Mouse (Mus musculus): ENCODE data around the gene Ccdc62. TPM values are rescaled to one million over a fixed set of nuclear protein-coding genes. Genes with fewer than 3 reads are reported as not detected.

Gene Ccdc62
- polyA plus RNA-seq, 1 experiment from 2014 or later, result 7.8 TPM

DNA sequence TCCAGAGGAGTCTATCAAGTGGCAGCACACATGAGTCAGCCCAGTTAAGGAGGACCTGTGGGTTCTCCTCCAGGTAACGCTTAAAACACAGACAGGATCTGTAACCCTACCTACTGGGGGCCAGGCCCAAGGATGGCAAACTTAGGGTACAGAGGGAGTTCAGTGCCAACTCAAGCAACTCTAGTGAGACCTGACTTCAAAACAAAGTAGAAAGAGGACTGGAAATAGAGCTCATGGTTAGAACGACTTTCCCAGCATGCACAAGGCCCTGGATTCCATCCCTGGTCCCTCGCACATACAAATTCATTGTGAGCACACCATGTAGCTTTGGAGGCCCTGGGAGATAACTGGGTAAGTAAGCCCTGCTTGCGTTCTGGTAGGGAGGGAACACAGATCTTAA lies 40.1 kb downstream of the Ccdc62 start:
- ATAC-seq (ENCODE audit: insufficient number of reproducible peaks, insufficient read depth, low FRiP score, low TSS enrichment), result no peak
- WGBS, result 84% methylated on average over 4 of the region's 4 CpGs
- H3K4me3 ChIP-seq, result no peak overlapping the region

DNA sequence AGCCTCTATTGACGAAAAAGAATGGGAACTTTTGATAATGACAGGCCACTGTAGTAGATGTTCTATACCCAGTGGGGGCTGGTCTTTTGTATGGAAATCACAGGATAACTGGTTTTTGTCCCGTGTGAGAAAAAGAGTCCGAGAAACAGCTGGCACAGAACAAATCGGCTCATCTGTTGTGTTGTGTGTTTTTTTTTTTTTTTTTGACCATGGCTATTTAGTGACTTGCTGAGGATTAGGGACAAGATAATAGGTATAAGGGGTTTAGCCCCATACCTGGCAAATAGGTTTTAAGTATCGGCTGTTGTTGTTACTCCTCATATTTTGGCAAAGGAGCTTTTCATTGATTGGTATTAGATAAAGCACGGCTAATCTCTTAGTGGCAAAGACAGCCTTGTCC lies 42.0 kb downstream of the Ccdc62 start:
- ATAC-seq (ENCODE audit: insufficient number of reproducible peaks, insufficient read depth, low FRiP score, low TSS enrichment), result no peak
- Histone ChIP-seq H3K9me3 (no peaks in the 10 kb centered on the region), H3K27ac (no peak overlapping the region), H3K4me3 (no peak overlapping the region), H3K27me3 (peaks cover 10% of the 10 kb centered on the region), H3K9ac (no peak overlapping the region), H3K36me3 (no peaks in the 10 kb centered on the region), H3K4me1 (peaks cover 9% of the 10 kb centered on the region), H3K4me2 (replicated peaks) (no peak overlapping the region)
- 76% methylated on average over 6 of the region's 6 CpGs for WGBS

More for the DNA sequence above, 40.1 kb downstream of the Ccdc62 start:
- Histone ChIP-seq H3K4me1 (peaks cover 5% of the 10 kb centered on the region), H3K4me2 (replicated peaks) (no peak overlapping the region), H3K9me3 (no peaks in the 10 kb centered on the region), H3K27me3 (peaks cover 6% of the 10 kb centered on the region), H3K9ac (no peak overlapping the region), H3K36me3 (no peaks in the 10 kb centered on the region), H3K27ac (no peak overlapping the region)

DNA sequence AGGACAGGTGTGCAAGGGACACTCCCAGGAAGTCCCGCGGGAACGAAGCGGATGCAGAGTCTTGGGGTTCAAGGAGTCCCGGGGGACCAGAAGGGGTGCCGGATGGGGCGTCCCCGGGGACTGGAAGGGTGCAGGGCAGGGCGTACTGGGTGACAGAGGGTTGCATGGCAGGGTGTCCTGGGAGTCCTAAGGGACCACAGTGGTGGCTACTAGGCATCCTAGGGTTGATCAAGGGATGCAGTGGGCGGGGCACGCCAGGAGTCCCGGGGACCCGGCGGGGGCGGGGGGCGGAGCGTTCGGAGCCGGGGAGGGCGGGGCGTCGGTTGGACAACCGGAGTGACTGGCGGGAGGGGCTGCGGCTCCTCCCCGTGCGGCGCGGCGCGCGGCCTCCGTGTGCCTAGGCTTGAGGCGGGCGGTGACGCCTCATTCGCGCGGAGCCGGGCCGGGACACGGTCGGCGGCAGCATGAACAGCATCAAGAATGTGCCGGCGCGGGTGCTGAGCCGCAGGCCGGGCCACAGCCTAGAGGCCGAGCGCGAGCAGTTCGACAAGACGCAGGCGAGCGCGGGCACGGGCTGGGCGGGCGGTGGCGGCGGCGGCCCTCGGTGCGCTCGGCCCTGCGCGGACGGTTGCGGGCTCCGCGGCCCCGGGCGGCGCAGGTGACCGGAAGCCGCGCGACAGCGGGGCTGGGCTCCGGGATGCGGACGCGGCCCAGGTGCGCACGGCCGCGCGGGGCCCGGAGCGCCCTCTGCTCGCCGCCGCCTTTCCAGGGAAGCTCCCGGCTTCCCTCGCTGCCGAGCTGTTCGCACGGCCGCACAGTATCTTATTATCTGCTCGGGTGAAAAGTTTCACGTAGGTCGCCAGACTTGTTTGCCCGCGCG lies 43.1 kb downstream of the Ccdc62 start, which contains the start of gene Hip1r:
Hip1r (plus strand) TSS at position 330 of the 880 bp plus-strand sequence.
- ATAC-seq (ENCODE audit: insufficient number of reproducible peaks, insufficient read depth, low FRiP score, low TSS enrichment), result peak; percentile 60; the same call in 1 of the 2 replicates
- H3K27me3 ChIP-seq, result peaks cover 10% of the 10 kb centered on the region
- peak within 1 kb of the TSS; percentile 65 for H3K9ac ChIP-seq
- no peaks in the 10 kb centered on the region for H3K36me3 ChIP-seq
- H3K27ac ChIP-seq, result no peak within 1 kb of the TSS
- H3K9me3 ChIP-seq, result no peaks in the 10 kb centered on the region
- H3K4me2 ChIP-seq (replicated peaks), result peak within 1 kb of the TSS; percentile 87
- peaks cover 9% of the 10 kb centered on the region for H3K4me1 ChIP-seq
- peak within 1 kb of the TSS; percentile 74 for H3K4me3 ChIP-seq
- under 1% methylated on average over 97 of the region's 106 CpGs for WGBS

DNA sequence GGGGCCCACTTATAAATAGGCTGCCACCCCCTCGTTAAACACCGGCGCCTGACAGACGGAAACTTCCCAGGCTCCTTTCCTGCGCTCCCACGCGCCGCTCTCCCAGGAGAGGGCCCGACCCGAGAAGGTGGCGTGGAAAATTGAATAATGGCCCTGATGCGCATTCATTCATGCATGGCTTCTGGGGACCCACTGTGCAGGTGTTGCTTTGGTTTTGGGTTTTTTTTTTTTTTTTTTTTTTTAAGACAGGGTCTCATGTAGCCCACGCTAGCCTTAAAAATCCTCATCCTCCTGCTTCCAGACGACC lies 43.7 kb downstream of the Ccdc62 start:
- H3K4me2 ChIP-seq (replicated peaks), result peak overlapping the region; percentile 87
- no peak for ATAC-seq (ENCODE audit: insufficient number of reproducible peaks, insufficient read depth, low FRiP score, low TSS enrichment)
- under 1% methylated on average over 14 of the region's 14 CpGs for WGBS
- no peaks in the 10 kb centered on the region for H3K9me3 ChIP-seq
- peak overlapping the region; percentile 65 for H3K9ac ChIP-seq
- peak overlapping the region; percentile 74 for H3K4me3 ChIP-seq
- peaks cover 9% of the 10 kb centered on the region for H3K4me1 ChIP-seq
- H3K27ac ChIP-seq, result no peak overlapping the region
- H3K27me3 ChIP-seq, result peaks cover 10% of the 10 kb centered on the region
- H3K36me3 ChIP-seq, result no peaks in the 10 kb centered on the region

DNA sequence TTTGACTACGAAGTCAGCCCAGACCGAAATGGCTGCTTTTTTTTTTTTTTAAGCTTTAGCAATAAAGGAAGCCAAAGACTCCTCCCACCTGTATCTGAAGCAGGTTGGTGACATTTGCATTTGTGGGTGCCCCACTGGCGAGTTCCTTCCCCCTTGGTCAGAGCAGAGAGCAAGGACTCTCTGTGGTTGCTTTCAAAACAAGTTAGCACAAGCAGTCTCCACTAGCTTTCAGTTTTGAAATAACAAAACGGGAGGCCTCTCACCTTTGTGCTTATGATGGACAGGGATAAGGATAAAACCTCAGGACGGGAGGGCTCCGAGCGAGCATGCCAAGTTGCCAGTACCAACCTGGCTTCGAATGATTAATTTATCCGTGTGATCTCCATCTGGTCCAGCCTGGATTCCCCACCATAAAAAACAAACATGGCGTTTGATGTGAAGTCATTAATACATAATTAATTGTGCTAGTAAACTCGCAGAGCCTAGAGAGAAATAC lies 44.2 kb downstream of the Ccdc62 start:
- H3K27ac ChIP-seq, result no peak overlapping the region
- WGBS, result 40% methylated on average over 11 of the region's 11 CpGs
- H3K4me3 ChIP-seq, result peak overlapping the region; percentile 74
- H3K27me3 ChIP-seq, result peaks cover 10% of the 10 kb centered on the region
- no peaks in the 10 kb centered on the region for H3K9me3 ChIP-seq
- H3K4me1 ChIP-seq, result peaks cover 9% of the 10 kb centered on the region
- H3K4me2 ChIP-seq (replicated peaks), result peak overlapping the region; percentile 87
- no peak overlapping the region for H3K9ac ChIP-seq
- no peaks in the 10 kb centered on the region for H3K36me3 ChIP-seq
- no peak for ATAC-seq (ENCODE audit: insufficient number of reproducible peaks, insufficient read depth, low FRiP score, low TSS enrichment)

DNA sequence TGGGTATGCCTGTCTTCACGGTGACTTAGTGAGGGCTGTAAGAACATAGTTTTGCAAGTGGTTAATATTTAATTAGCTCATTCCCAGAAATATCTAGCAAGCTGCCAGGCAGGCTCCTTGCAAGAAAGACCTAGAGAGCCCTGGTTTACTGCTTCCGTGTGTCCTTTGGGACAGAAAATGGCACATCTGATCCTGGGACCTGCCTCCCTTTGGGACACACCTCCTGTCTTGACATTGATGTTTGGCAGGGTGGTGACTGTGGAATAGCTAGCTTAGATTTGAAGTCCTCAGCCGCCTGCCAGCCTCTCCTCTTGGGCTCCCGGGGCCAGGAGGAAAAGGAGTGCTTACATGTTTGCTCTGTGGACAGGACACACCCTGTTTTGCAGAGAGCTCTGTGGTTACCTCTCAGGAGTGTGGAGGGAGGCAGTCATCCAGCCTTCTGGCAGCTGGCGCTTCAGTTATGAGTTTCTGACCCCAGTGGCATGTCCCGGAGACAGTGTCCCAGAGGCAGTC lies 45.2 kb downstream of the Ccdc62 start:
- 67% methylated on average over 6 of the region's 6 CpGs for WGBS
- Histone ChIP-seq H3K9me3 (no peaks in the 10 kb centered on the region), H3K4me3 (no peak overlapping the region), H3K36me3 (no peaks in the 10 kb centered on the region), H3K4me1 (peaks cover 9% of the 10 kb centered on the region), H3K27ac (no peak overlapping the region), H3K4me2 (replicated peaks) (no peak overlapping the region), H3K9ac (no peak overlapping the region), H3K27me3 (peaks cover 10% of the 10 kb centered on the region)
- no peak for ATAC-seq (ENCODE audit: insufficient number of reproducible peaks, insufficient read depth, low FRiP score, low TSS enrichment)

DNA sequence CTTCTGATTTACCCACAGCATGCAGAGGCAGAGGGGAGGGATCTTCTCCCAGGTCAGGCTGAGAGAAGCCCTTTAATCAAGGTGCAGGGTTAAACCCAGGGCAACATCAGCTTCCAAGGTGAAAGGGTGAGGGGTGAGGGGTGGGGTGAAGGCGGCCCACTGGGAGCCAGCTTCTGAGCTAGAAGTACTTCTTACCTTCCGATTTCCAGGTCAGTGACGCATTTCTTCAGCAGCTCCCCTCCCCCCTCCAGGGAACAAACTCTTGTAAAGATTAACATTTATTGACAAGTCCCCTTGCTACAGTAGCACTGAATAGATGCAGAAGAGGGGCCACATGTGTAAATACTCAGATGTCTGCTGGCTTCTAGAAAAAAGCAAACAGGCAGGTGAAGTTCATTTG lies 46.8 kb downstream of the Ccdc62 start:
- peaks cover 10% of the 10 kb centered on the region for H3K27me3 ChIP-seq
- no peaks in the 10 kb centered on the region for H3K36me3 ChIP-seq
- no peak overlapping the region for H3K4me3 ChIP-seq
- H3K9me3 ChIP-seq, result no peaks in the 10 kb centered on the region
- H3K4me1 ChIP-seq, result peaks cover 9% of the 10 kb centered on the region
- ATAC-seq (ENCODE audit: insufficient number of reproducible peaks, insufficient read depth, low FRiP score, low TSS enrichment), result no peak
- 26% methylated on average over 3 of the region's 3 CpGs for WGBS
- H3K9ac ChIP-seq, result no peak overlapping the region
- H3K4me2 ChIP-seq (replicated peaks), result no peak overlapping the region
- no peak overlapping the region for H3K27ac ChIP-seq

DNA sequence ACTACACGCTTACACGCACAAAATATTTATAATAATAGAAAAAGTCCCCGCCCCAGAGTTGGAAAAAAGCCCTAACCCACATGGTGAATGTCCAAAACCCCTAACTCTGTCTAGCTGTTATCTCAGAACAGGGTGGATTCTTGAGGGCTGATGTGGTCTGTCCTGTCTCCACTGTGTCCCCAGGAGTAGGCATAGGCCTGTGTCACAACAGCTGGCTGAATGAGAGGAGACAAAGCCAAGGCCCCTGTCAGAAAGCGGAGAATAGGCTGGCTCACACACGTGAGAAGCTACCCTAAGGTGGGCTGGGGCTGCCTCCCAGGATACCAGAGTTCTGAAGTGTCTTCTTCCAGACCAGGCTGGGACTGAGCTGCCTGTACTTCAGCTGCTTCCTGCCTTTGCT lies 47.7 kb downstream of the Ccdc62 start:
- no peak overlapping the region for H3K4me3 ChIP-seq
- peaks cover 9% of the 10 kb centered on the region for H3K4me1 ChIP-seq
- no peak overlapping the region for H3K9ac ChIP-seq
- no peak for ATAC-seq (ENCODE audit: insufficient number of reproducible peaks, insufficient read depth, low FRiP score, low TSS enrichment)
- H3K27me3 ChIP-seq, result peaks cover 8% of the 10 kb centered on the region
- no peak overlapping the region for H3K27ac ChIP-seq
- 76% methylated on average over 5 of the region's 5 CpGs for WGBS
- H3K4me2 ChIP-seq (replicated peaks), result no peak overlapping the region
- no peaks in the 10 kb centered on the region for H3K36me3 ChIP-seq
- H3K9me3 ChIP-seq, result no peaks in the 10 kb centered on the region

DNA sequence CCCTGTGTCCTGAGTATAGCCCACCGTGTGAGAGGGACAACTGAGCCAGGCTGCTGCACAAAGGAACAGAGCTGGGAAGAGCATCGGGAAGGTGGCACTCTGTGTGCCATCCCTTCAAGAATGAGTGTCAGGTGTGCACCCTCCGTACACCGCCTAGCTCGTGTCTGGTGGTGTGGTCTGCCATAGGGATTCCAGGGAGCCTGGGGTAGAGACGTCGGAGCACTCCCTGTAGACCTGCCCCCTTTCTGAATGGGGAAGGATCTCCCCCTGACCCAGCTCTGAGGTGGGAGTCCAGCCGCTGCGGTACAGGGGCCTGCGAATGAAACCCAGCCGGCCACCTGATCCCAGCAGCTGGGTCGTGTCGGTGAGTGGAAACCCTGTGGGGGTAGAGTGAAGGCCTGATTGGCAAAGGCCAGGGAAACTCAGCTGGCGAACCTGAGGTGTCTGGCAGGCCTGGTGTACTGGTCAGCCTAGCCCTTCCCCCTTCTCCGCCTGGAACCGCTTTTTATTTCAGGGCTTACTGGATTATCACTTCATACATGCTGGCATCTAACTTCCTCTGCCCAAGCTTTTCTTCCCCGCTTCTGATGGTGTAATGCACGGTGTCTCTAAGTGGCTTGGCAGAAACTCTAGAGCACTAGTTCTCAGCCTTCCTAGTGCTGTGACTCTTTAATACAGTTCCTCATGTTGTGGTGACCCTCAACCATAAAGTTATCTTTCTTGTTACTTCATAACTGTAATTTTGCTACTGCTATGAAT lies 48.9 kb downstream of the Ccdc62 start:
- no peak overlapping the region for H3K27ac ChIP-seq
- no peaks in the 10 kb centered on the region for H3K9me3 ChIP-seq
- 75% methylated on average over 18 of the region's 18 CpGs for WGBS
- no peak overlapping the region for H3K4me2 ChIP-seq (replicated peaks)
- no peak overlapping the region for H3K4me3 ChIP-seq
- peaks cover 4% of the 10 kb centered on the region for H3K27me3 ChIP-seq
- H3K36me3 ChIP-seq, result no peaks in the 10 kb centered on the region
- peaks cover 8% of the 10 kb centered on the region for H3K4me1 ChIP-seq
- H3K9ac ChIP-seq, result no peak overlapping the region
- no peak for ATAC-seq (ENCODE audit: insufficient number of reproducible peaks, insufficient read depth, low FRiP score, low TSS enrichment)

DNA sequence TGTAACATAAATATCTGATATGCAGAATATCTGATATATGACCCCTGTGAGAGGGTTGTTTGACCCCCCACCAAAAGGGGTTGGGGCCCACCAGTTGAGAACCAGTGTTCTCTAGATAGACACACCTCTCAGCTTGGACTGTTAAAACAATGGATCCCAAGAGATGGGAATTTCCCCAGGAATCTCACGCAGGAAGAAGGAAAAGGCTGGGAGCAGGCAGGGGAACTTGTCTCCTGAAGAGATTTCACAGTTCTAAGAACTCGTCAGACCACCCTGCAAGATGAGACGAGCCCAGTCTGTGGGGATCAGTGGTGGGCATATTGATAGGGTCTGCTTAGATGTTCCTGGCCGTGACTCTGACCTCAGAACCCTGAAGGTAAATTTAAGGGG lies 49.5 kb downstream of the Ccdc62 start:
- Histone ChIP-seq H3K9me3 (no peaks in the 10 kb centered on the region), H3K27me3 (peaks cover 4% of the 10 kb centered on the region), H3K9ac (no peak overlapping the region), H3K4me2 (replicated peaks) (no peak overlapping the region), H3K36me3 (no peaks in the 10 kb centered on the region), H3K27ac (no peak overlapping the region), H3K4me1 (0 out of 2 replicates have a peak, but pooled peaks cover 4% of the 10 kb centered on the region), H3K4me3 (no peak overlapping the region)
- no peak for ATAC-seq (ENCODE audit: insufficient number of reproducible peaks, insufficient read depth, low FRiP score, low TSS enrichment)
- WGBS, result 47% methylated on average over 4 of the region's 4 CpGs

DNA sequence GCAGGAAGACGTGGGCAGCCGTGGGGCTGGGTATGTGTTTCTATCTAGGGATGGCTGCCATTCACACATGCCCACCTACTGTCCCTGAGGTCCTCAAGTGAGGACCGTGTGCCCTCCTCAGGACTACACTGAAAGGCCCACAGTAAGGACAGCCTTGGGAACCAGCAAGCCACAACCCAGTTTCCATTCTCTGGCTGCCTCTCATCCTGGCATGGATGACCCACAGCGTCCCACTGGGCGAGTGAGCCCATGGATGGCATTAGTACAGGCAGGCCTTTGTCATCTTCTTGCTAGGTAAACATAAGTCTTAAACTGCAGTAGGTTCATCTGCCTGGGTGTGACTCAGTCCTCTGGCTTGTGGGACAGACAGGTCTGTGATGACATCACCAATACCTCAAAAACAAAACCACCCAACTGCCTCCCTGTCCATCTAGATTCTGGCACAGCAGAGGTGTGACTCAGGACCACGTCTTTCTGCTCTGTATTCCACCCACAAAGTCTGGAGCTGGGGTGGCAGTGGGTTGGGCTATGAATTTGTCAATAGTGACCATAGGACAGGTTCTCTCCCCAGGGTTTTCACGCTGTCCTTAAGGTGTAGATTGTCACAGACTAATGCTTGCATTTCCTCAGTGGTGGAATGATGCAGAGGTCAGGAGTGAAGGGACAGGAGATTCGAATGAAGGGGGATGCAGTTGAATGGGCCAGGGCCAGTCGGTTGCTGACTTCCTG lies 50.2 kb downstream of the Ccdc62 start:
- Histone ChIP-seq H3K4me3 (no peak overlapping the region), H3K4me2 (replicated peaks) (no peak overlapping the region), H3K4me1 (0 out of 2 replicates have a peak, but pooled peaks cover 4% of the 10 kb centered on the region), H3K27ac (no peak overlapping the region), H3K9ac (no peak overlapping the region; the same call in 1 of the 2 replicates), H3K27me3 (peaks cover 5% of the 10 kb centered on the region), H3K9me3 (no peaks in the 10 kb centered on the region), H3K36me3 (no peaks in the 10 kb centered on the region)
- WGBS, result 73% methylated on average over 9 of the region's 9 CpGs
- no peak for ATAC-seq (ENCODE audit: insufficient number of reproducible peaks, insufficient read depth, low FRiP score, low TSS enrichment)
